In genomic region chr15:66453959-66454358, GRCm38 (mm10) we compare ENCODE assay signal across 29 mouse cellular contexts. TPM values are rescaled to one million over a fixed set of nuclear protein-coding genes. Genes with fewer than 3 reads are reported as not detected.
DNase-seq lines count a peak whose midpoint lies in the region; ATAC-seq lines count a peak whose summit lies in the region.
"Had no signal": no experiment of that assay in that cellular context is flagged by ENCODE, and none has a peak within 500 bp of the region (broad histone marks: within the 10 kb centered on the region; RNA-seq: fewer than 3 reads in every experiment).

No protein-coding gene starts in this region.

- H3K27ac ChIP-seq in neural tube, embryonic 15.5 days (replicated peaks), result no peak overlapping the region
- no peak overlapping the region for H3K27ac ChIP-seq in hindbrain, embryonic 13.5 days
- H3K27ac ChIP-seq: embryonic facial prominence, embryonic 15.5 days; heart, embryonic 15.5 days; hindbrain, postnatal 0 days; layer of hippocampus, adult 2 months; left cerebral cortex, adult 2 months; limb, embryonic 10.5 days; liver, embryonic 12.5 days; midbrain, embryonic 10.5 days; neural tube, embryonic 13.5 days; stomach, embryonic 15.5 days had no signal

- WGBS in neural tube, embryonic 15.5 days, result 81% methylated on average over 4 of the region's 4 CpGs
- WGBS in hindbrain, embryonic 13.5 days, result 87% methylated on average over 4 of the region's 4 CpGs

- no peaks in the 10 kb centered on the region for H3K9me3 ChIP-seq in neural tube, embryonic 15.5 days (replicated peaks)
- no peaks in the 10 kb centered on the region; the same call in 1 of the 2 replicates for H3K9me3 ChIP-seq in hindbrain, embryonic 13.5 days
- H3K9me3 ChIP-seq: embryonic facial prominence, embryonic 15.5 days; heart, embryonic 15.5 days; limb, embryonic 10.5 days; liver, embryonic 12.5 days; neural tube, embryonic 13.5 days; stomach, embryonic 15.5 days had no signal

- DNase-seq in CD4-positive, CD25-positive, alpha-beta regulatory T cell, adult 2 months (ENCODE audit: low read depth, low spot score), result peak; percentile 24
- DNase-seq in MEL-GATA-1-ER (ENCODE audit: extremely low read depth, low read depth), result peak; percentile 18
- DNase-seq in induced T-regulatory cell, adult 2 months (ENCODE audit: low read depth), result peak; percentile 49
- peak; percentile 40 for DNase-seq in naive thymus-derived CD4-positive, alpha-beta T cell, adult 2 months (ENCODE audit: low read depth)
- no peak for DNase-seq in urinary bladder, postnatal 36 days (ENCODE audit: low spot score in 2 of 2)
- DNase-seq: adrenal gland, postnatal 10 days; cerebellum, adult 11 months; cerebellum, postnatal 10 days; embryo, embryonic 11 days; gastrocnemius, postnatal 10 days; heart, adult 18-20 months; kidney, adult 18-20 months; kidney, postnatal 10 days; lung, adult 2 months; thymus, adult 18-20 months had no signal

- H3K9ac ChIP-seq in neural tube, embryonic 15.5 days (replicated peaks), result no peak overlapping the region
- no peak overlapping the region for H3K9ac ChIP-seq in hindbrain, embryonic 13.5 days
- H3K9ac ChIP-seq: embryonic facial prominence, embryonic 15.5 days; heart, embryonic 15.5 days; liver, embryonic 12.5 days; neural tube, embryonic 13.5 days; stomach, embryonic 15.5 days had no signal

- no peak overlapping the region for H3K4me2 ChIP-seq in neural tube, embryonic 15.5 days
- H3K4me2 ChIP-seq in hindbrain, embryonic 13.5 days, result no peak overlapping the region
- H3K4me2 ChIP-seq: embryonic facial prominence, embryonic 15.5 days; heart, embryonic 15.5 days; liver, embryonic 12.5 days; neural tube, embryonic 13.5 days; stomach, embryonic 15.5 days had no signal

- ATAC-seq in neural tube, embryonic 15.5 days (ENCODE audit: low FRiP score), result no peak
- ATAC-seq in hindbrain, embryonic 13.5 days (ENCODE audit: low FRiP score), result no peak
- ATAC-seq: hindbrain, postnatal 0 days; liver, embryonic 12.5 days; Patski had no signal

- no peaks in the 10 kb centered on the region for H3K27me3 ChIP-seq in neural tube, embryonic 15.5 days (replicated peaks)
- H3K27me3 ChIP-seq in hindbrain, embryonic 13.5 days, result no peaks in the 10 kb centered on the region
- H3K27me3 ChIP-seq: embryonic facial prominence, embryonic 15.5 days; heart, embryonic 15.5 days; liver, embryonic 12.5 days; neural tube, embryonic 13.5 days; stomach, embryonic 15.5 days had no signal

- H3K4me3 ChIP-seq in neural tube, embryonic 15.5 days (replicated peaks), result no peak overlapping the region
- H3K4me3 ChIP-seq in hindbrain, embryonic 13.5 days, result no peak overlapping the region
- H3K4me3 ChIP-seq: embryonic facial prominence, embryonic 15.5 days; heart, embryonic 15.5 days; layer of hippocampus, adult 2 months; left cerebral cortex, adult 2 months; limb, embryonic 10.5 days; liver, embryonic 12.5 days; midbrain, embryonic 10.5 days; neural tube, embryonic 13.5 days; stomach, embryonic 15.5 days had no signal

- H3K4me1 ChIP-seq in neural tube, embryonic 15.5 days, result no peaks in the 10 kb centered on the region
- H3K4me1 ChIP-seq in hindbrain, embryonic 13.5 days (replicated peaks), result no peaks in the 10 kb centered on the region
- H3K4me1 ChIP-seq: embryonic facial prominence, embryonic 15.5 days; heart, embryonic 15.5 days; limb, embryonic 10.5 days; liver, embryonic 12.5 days; midbrain, embryonic 10.5 days; neural tube, embryonic 13.5 days; stomach, embryonic 15.5 days had no signal

- no peaks in the 10 kb centered on the region for H3K36me3 ChIP-seq in neural tube, embryonic 15.5 days
- no peaks in the 10 kb centered on the region for H3K36me3 ChIP-seq in hindbrain, embryonic 13.5 days
- H3K36me3 ChIP-seq: embryonic facial prominence, embryonic 15.5 days; heart, embryonic 15.5 days; limb, embryonic 10.5 days; liver, embryonic 12.5 days; midbrain, embryonic 10.5 days; neural tube, embryonic 13.5 days; stomach, embryonic 15.5 days had no signal

RNA-seq across cellular contexts. Expression of gene Lrrc6, which starts 46.8 kb away (rescaled TPM):
- 1.4 and 1.7 TPM in 2 replicates for polyA plus RNA-seq in neural tube, embryonic 15.5 days (2015; fragmentation: Nextera tagmentation; extraction: Ambion mirVana)
- 0.71 and 1.1 TPM in 2 replicates for polyA plus RNA-seq in hindbrain, embryonic 13.5 days (2015; fragmentation: Nextera tagmentation; extraction: Ambion mirVana)
- polyA plus RNA-seq: limb, embryonic 10.5 days; liver, embryonic 12.5 days; Patski; small intestine, adult 2 months had no signal

Comparison
In these comparisons a context has a peak if more than half of its experiments do, and no peak if none do; other contexts are left out.
1. DNase-seq: peak in CD4-positive, CD25-positive, alpha-beta regulatory T cell, adult 2 months (single experiment), MEL-GATA-1-ER (single experiment), induced T-regulatory cell, adult 2 months (single experiment) and naive thymus-derived CD4-positive, alpha-beta T cell, adult 2 months (single experiment); none in urinary bladder, postnatal 36 days (0 of 2).